Mouse (Mus musculus): ENCODE data around the gene Dpf3.

Dpf3 gene

GRCm38 (mm10) chr12:83169495-83170209, 317.9 kb downstream of the Dpf3 start:
- in situ Hi-C loops (cut with MboI; ENCODE audit: unreplicated experiment in 2 of 2): no loop called here

- in situ Hi-C loops (cut with MboI; ENCODE audit: unreplicated experiment in 2 of 2): no loop called here
Observed at GRCm38 (mm10) chr12:83168310-83168709, 319.2 kb downstream of the Dpf3 start.

- in situ Hi-C loops (cut with MboI; ENCODE audit: unreplicated experiment in 2 of 2): no loop called here
Observed at GRCm38 (mm10) chr12:83165058-83165457, 322.5 kb downstream of the Dpf3 start.

Measured in v-Abl transformed pro-B cells (cell line).